Mouse (Mus musculus): ENCODE data around the gene Zmynd12. TPM values are rescaled to one million over a fixed set of nuclear protein-coding genes. Genes with fewer than 3 reads are reported as not detected.

The Zmynd12 gene
- polyA plus RNA-seq (2012; rRNA removed): 0.37 and 0.53 TPM in 2 replicates

DNA sequence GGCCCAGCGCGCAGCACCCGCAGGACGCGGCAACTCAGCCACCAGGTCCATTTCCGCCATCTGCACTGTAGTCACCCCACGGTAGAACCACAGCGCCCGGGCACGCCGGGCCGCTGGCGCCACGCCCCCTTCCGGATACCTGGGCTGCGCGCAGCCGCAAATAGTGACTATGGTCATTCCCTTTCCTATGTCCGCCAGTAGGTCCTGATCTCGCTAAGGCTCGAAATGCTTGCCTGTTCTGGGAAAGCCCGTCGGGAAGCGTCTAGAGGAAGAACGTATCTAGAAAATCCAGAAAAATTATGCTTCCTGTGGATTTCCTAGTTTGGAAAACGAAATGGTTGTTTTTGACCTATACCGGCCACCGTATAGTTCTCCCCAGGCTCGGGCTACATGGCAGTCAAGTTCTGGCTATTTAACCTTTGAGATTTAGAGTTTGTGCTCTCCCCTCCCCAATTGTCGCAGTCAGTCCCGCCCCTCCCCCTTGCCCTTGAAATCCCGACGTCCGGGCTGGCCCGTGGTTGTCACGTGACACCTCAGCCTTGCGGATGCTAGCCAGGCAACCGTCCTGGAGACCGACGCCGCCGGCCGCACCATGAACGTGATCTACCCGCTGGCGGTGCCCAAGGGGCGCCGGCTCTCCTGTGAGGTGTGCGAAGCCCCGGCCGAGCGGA, at the start of gene Zmynd12, which contains the start of gene Ppcs:
Gene Zmynd12 (plus strand): TSS at position 521 of the 671 bp plus-strand sequence.
Gene Ppcs (minus strand): TSS at position 127 of the 671 bp plus-strand sequence.
- peak; percentile 11; the same call in 1 of the 2 replicates for TF ChIP-seq CTCF (IDR thresholded peaks at IDR 0.05; ENCODE audit: borderline replicate concordance, extremely low read depth, insufficient read depth, insufficient read length)
- peak; percentile 67; the same call in 1 of the 2 replicates for TF ChIP-seq POLR2A (IDR thresholded peaks at IDR 0.05; ENCODE audit: borderline replicate concordance, extremely low read depth, insufficient read depth, insufficient read length, poor library complexity, severe bottlenecking)
- peak; percentile 96 for DNase-seq (ENCODE audit: low read depth)

DNA sequence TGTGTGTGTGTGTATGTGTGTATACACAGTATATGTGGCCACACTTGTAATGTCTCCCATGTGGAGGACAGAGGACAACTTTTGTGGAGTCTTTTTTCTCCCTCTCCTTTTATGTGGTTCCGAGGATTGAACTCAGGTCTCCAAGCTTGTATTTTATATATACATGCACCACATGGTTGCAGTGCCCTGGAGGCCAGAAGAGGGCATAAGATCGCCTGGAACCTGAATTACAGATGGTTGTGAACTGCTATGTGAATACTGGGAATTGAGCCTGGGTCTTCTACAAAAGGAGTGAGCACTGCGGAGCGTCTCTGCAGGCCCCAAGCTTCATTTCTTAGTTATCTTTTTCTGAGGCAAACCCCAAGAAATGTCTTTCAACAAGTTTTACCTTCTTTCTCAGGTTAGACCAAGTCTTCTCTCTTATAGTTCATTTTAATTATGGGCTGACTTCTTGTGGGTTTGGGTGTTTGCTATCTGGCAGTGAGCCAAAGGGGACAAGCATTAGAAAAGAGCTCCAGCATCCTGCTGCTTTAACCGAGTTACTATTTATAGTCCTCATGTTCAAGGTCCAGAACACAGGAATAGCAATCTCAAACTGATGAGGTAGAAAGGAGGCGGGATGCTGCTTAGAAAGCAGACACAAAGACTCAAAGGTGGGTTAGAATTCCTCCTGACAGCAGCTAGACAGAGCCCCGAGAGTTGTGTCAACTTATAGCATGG, 41.0 kb upstream of the Zmynd12 start:
- no peak for DNase-seq (ENCODE audit: low read depth)
- TF ChIP-seq CTCF (IDR thresholded peaks at IDR 0.05; ENCODE audit: borderline replicate concordance, extremely low read depth, insufficient read depth, insufficient read length) (no peak), POLR2A (IDR thresholded peaks at IDR 0.05; ENCODE audit: borderline replicate concordance, extremely low read depth, insufficient read depth, insufficient read length, poor library complexity, severe bottlenecking) (no peak)

DNA sequence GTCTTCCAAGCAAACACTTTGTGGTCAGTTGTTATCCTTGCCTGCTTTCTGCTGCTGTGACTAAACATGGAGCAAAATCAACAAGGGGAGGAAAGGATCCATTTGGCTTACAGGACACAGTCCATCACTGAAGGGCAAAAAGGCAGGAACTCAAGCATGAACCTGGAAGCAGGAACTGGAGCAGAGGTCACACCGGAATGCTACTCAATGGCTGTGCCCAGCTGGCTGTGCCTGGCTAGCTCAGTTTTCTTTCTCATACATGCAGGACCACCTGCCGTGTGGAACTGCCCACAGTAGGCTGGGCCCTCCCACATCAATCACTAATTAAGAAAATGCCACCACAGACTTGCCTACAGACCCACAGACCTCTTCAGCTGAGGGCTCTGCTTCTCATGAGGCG, 33.4 kb upstream of the Zmynd12 start:
- no peak for DNase-seq (ENCODE audit: low read depth)
- TF ChIP-seq POLR2A (IDR thresholded peaks at IDR 0.05; ENCODE audit: borderline replicate concordance, extremely low read depth, insufficient read depth, insufficient read length, poor library complexity, severe bottlenecking): no peak
- TF ChIP-seq CTCF (IDR thresholded peaks at IDR 0.05; ENCODE audit: borderline replicate concordance, extremely low read depth, insufficient read depth, insufficient read length): no peak

DNA sequence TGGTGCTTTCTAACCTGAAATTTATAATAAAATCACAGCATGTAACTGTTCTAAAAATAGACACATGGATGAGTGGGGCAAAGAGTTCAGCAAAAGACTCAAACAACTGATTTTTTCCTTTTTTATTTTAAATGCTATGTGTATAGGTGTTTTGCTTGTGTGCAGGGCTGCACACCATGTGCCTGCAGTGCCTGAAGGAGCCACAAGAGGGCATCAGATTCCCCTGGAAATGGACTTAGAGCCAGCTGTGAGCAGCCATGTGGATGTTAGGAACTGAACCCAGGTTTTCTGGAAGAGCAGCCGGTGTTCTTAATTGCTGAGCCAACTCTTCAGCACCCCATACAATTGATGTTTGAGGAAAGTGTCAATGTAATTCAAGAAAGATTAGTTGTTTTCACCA, 32.2 kb upstream of the Zmynd12 start:
- DNase-seq (ENCODE audit: low read depth): peak; percentile 30

DNA sequence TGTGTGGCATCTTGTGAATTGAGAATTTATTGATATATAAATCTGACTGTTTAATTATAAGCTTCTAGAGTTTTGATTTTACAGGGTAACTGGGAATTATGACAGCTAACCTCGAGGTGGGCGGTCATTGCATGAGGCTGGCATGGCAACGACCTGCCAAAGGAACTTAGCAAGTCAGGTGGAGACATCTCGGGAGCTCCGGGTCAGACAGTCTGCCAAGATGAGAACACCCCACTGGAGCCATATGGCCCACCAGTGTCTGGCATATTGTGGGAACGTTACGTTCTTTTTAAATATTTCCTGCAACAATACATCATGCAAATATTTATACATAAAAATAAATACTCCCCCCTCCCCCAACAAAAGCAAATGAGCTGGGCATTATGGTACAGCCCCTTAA, 23.9 kb upstream of the Zmynd12 start:
- no peak for TF ChIP-seq CTCF (IDR thresholded peaks at IDR 0.05; ENCODE audit: borderline replicate concordance, extremely low read depth, insufficient read depth, insufficient read length)
- TF ChIP-seq POLR2A (IDR thresholded peaks at IDR 0.05; ENCODE audit: borderline replicate concordance, extremely low read depth, insufficient read depth, insufficient read length, poor library complexity, severe bottlenecking): no peak
- DNase-seq (ENCODE audit: low read depth): no peak

More for the DNA sequence above, 32.2 kb upstream of the Zmynd12 start:
- TF ChIP-seq POLR2A (IDR thresholded peaks at IDR 0.05; ENCODE audit: borderline replicate concordance, extremely low read depth, insufficient read depth, insufficient read length, poor library complexity, severe bottlenecking) (no peak), CTCF (IDR thresholded peaks at IDR 0.05; ENCODE audit: borderline replicate concordance, extremely low read depth, insufficient read depth, insufficient read length) (peak; percentile 59; the same call in 1 of the 2 replicates)

DNA sequence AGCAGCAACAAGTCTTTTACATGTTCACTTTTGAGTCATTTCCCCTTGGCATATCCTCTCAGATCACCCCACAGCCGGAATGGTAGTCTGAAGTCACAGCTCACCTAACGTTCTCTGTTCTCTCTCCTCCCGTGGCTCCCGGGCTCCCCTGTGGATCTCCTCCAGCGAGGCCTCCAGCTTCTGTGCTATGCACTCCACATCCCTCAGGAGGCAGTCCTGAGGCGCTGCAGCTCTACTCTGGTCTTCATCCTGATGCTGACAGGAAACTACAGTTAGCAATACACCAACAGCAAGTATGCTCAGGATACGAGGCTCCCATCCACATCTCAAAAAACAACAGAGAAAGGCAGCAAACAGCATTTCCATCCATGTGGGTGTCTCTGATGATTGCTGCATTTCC, 21.7 kb upstream of the Zmynd12 start:
- no peak for DNase-seq (ENCODE audit: low read depth)
- no peak for TF ChIP-seq POLR2A (IDR thresholded peaks at IDR 0.05; ENCODE audit: borderline replicate concordance, extremely low read depth, insufficient read depth, insufficient read length, poor library complexity, severe bottlenecking)
- no peak for TF ChIP-seq CTCF (IDR thresholded peaks at IDR 0.05; ENCODE audit: borderline replicate concordance, extremely low read depth, insufficient read depth, insufficient read length)

DNA sequence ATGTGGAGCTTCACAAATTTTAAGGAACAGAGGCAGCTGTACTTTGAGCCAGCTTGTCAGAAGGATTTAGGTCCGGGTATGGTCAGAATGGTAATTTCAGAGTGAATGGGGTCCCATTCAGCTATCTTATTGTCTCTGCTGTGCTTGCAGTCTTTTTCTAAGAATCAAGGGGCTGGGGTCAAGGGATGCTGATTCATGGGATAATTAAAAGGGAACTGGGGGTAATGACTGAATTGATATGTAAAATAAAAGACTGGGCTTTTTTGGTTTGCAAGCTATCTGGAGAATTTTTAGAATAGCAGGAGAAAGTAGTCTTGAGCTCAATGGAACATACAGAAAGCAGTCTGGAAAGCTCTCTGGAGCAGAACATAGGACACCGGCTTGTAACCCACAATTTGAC, 19.2 kb upstream of the Zmynd12 start:
- DNase-seq (ENCODE audit: low read depth): no peak
- no peak for TF ChIP-seq POLR2A (IDR thresholded peaks at IDR 0.05; ENCODE audit: borderline replicate concordance, extremely low read depth, insufficient read depth, insufficient read length, poor library complexity, severe bottlenecking)
- TF ChIP-seq CTCF (IDR thresholded peaks at IDR 0.05; ENCODE audit: borderline replicate concordance, extremely low read depth, insufficient read depth, insufficient read length): no peak

DNA sequence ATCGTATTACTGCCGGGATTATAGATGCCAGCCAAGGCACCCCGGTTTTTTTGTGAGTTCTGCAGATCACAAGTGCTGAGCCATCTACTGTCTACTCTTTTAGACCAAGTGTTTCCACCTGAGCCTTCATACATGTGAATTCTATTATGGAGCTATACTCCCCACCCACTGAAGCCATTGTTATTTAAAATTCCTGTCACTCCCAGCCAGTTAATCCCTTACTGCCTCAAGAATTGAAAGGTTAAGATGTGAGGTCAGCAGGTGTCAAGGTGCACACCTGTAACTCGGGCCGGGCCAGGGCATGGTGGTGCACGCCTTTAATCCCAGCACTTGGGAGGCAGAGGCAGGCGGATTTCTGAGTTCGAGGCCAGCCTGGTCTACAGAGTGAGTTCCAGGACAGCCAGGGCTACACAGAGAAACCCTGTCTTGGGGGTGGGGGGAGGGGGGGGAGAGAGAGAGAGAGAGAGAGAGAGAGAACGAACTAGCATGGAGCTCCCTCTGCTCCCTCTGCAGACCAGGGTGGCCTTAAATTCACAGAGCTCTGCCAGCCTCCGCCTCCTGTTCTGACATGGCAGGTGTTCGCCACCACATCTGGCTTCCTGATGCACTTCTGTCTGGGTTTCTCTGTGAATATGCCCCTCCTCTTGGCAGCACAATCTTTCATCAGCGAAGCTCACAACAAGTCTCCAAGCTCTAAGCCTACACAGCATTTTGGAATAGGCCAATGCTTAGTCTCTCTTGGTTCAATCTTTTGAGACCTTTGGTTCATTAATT, 10.6 kb upstream of the Zmynd12 start:
- no peak for DNase-seq (ENCODE audit: low read depth)
- no peak for TF ChIP-seq CTCF (IDR thresholded peaks at IDR 0.05; ENCODE audit: borderline replicate concordance, extremely low read depth, insufficient read depth, insufficient read length)
- TF ChIP-seq POLR2A (IDR thresholded peaks at IDR 0.05; ENCODE audit: borderline replicate concordance, extremely low read depth, insufficient read depth, insufficient read length, poor library complexity, severe bottlenecking): no peak

DNA sequence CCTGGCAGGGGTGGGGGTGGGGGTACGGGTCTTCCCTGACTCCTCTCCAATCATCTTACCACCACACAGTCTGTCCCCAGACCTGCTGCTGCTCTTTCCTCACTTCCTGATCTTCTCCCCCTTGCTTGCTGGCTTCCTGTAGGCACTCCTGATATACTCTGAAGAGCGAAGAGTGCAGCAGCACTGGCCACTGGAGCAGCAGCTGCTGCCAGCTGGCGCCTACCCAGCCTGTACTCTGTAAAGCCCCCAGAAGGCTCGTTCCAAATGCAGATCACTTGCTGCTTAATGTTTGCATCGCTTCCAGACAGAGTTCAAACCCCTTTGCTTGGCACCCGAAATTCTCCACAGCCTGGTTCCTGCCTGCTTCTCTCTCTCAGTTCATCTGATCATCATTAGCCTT, 9.8 kb upstream of the Zmynd12 start:
- TF ChIP-seq CTCF (IDR thresholded peaks at IDR 0.05; ENCODE audit: borderline replicate concordance, extremely low read depth, insufficient read depth, insufficient read length) (no peak), POLR2A (IDR thresholded peaks at IDR 0.05; ENCODE audit: borderline replicate concordance, extremely low read depth, insufficient read depth, insufficient read length, poor library complexity, severe bottlenecking) (no peak)
- DNase-seq (ENCODE audit: low read depth): peak; percentile 83

DNA sequence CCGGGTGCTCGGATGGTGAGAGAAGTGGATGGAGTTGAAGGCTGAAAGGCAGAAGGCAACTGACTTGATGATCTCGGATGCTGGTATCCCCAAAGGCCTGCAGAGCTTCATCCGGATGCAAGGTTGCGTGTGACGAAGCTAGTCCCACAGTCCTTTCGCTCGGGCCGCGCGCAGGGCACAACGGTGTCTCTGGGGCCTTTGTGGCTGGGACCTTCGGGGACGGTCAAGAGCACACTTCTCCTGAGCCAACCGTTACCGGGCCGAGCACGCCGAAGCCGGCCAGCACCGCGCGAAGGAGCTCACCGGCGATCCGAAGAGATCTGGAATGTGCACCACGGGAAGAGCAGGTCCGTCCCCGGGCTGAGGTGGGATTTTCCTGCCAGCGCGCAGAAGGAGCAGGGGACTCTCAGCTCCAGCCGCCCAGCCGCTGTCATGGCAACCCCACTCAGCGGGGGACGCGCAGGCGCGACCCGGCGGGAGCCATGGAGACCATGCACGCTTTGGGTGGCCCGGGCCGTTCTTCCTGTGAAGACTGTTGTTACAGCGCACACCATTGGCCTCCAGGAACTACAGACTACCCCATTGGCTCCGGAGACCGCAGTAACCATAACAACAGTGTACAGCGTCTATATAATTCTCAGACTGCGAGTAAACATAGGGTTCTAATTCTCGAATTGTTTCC, 7.4 kb upstream of the Zmynd12 start, which contains the start of gene Ccdc30:
Gene Ccdc30 (minus strand): TSS at position 450 of the 682 bp plus-strand sequence.
- peak; percentile 98 for DNase-seq (ENCODE audit: low read depth)
- peak; percentile 29; the same call in 1 of the 2 replicates for TF ChIP-seq POLR2A (IDR thresholded peaks at IDR 0.05; ENCODE audit: borderline replicate concordance, extremely low read depth, insufficient read depth, insufficient read length, poor library complexity, severe bottlenecking)
- TF ChIP-seq CTCF (IDR thresholded peaks at IDR 0.05; ENCODE audit: borderline replicate concordance, extremely low read depth, insufficient read depth, insufficient read length): no peak

Measured in brain, embryonic 14.5 days (tissue).